Mouse (Mus musculus): ENCODE measurements at regions not wholly inside any gene's neighbourhood (a gene's known extent, or its start where the extent isn't known, plus 50 kb on each side); places are given as distances from the start of the nearest gene placed in this dataset.

- no peak for DNase-seq (ENCODE audit: low spot score)
Observed at GRCm38 (mm10) chr9:120860969-120861595, 67.9 kb upstream of the Ctnnb1 start.

GRCm38 (mm10) chr9:120861788-120862345 is 67.1 kb upstream of the Ctnnb1 start:
- DNase-seq (ENCODE audit: low spot score): no peak

- DNase-seq (ENCODE audit: low spot score): no peak
Observed at GRCm38 (mm10) chr9:120864410-120864809, 64.6 kb upstream of the Ctnnb1 start.

GRCm38 (mm10) chr9:120866251-120866650 is 62.8 kb upstream of the Ctnnb1 start:
- DNase-seq (ENCODE audit: low spot score): no peak

GRCm38 (mm10) chr9:120866709-120867108 is 62.3 kb upstream of the Ctnnb1 start:
- DNase-seq (ENCODE audit: low spot score): no peak

- DNase-seq (ENCODE audit: low spot score): no peak
Observed at GRCm38 (mm10) chr9:120867861-120868260, 61.2 kb upstream of the Ctnnb1 start.

GRCm38 (mm10) chr9:120868330-120868729 is 60.7 kb upstream of the Ctnnb1 start:
- no peak for DNase-seq (ENCODE audit: low spot score)

GRCm38 (mm10) chr9:120869432-120870081 is 59.5 kb upstream of the Ctnnb1 start:
- DNase-seq (ENCODE audit: low spot score): no peak

GRCm38 (mm10) chr9:120873293-120873692 is 55.7 kb upstream of the Ctnnb1 start:
- no peak for DNase-seq (ENCODE audit: low spot score)

GRCm38 (mm10) chr9:120874416-120874976 is 54.5 kb upstream of the Ctnnb1 start:
- no peak for DNase-seq (ENCODE audit: low spot score)

GRCm38 (mm10) chr9:120877101-120877500 is 51.9 kb upstream of the Ctnnb1 start:
- no peak for DNase-seq (ENCODE audit: low spot score)
